8 mouse cellular contexts compared by ENCODE assay signal in the genomic region with DNA sequence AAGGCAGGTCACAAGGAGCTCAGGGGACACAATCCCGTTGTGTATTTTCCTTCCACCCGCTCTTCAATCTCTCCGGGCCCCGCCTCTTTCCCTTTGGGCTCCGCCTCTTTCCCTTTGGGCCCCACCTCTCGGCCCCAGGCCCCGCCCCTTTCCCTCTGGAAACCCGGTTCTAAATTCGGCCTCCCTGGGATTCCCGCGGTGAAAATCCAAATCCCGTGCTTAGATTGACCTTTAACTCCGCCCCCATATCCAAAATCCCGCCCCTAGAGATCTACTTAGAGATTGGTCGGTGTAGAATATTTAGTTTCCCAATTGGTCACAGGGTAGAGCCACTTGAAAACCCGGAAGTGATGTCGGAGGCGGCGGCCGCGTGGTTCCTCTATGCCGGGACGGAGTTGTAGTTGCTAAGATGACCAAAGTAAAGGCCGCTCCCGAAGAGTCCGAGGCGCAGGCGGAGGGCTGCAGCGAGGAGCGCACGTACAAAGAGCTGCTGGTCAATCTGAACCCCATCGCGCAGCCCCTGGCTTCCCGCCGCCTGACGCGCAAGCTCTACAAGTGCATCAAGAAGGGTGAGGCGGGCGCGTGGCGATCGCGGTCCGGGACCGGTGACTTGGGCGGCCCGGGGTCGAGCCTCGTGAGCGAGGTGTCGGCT. TPM values are rescaled to one million over a fixed set of nuclear protein-coding genes. Genes with fewer than 3 reads are reported as not detected.
DNase-seq lines count a peak whose midpoint lies in the region; ATAC-seq and TF ChIP-seq lines count a peak whose summit lies in the region.

A gene (plus strand): TSS at position 327 of the 652 bp plus-strand sequence.

- H3K27me3 ChIP-seq in megakaryocyte, embryonic 14.5 days (replicated peaks): no peaks in the 10 kb centered on the region

- H3K9me3 ChIP-seq in megakaryocyte, embryonic 14.5 days: no peaks in the 10 kb centered on the region

- peak within 1 kb of the TSS; percentile 77 for H3K4me3 ChIP-seq in cortical plate, adult 2 months (ENCODE audit: insufficient read depth, low read length)
- peak within 1 kb of the TSS; percentile 96 for H3K4me3 ChIP-seq in megakaryocyte, embryonic 14.5 days (replicated peaks)

- H3K4me1 ChIP-seq in cortical plate, adult 2 months (ENCODE audit: control insufficient read depth, insufficient read depth, low read length): peaks cover 15% of the 10 kb centered on the region
- H3K4me1 ChIP-seq in megakaryocyte, embryonic 14.5 days: peaks cover 72% of the 10 kb centered on the region

- no peak within 1 kb of the TSS for H3K27ac ChIP-seq in cortical plate, adult 2 months (ENCODE audit: insufficient read depth, low read length)

- no peak for TF ChIP-seq POLR2A in cortical plate, adult 2 months (IDR thresholded peaks at IDR 0.05; ENCODE audit: extremely low read depth, insufficient read depth, low read length)

- peaks cover 35% of the 10 kb centered on the region for H3K36me3 ChIP-seq in megakaryocyte, embryonic 14.5 days (replicated peaks; ENCODE audit: low read length)

- peak; percentile 87 for ATAC-seq in activated CD4-positive, CD25-positive, alpha-beta regulatory T cell, adult 4 months

- TF ChIP-seq CTCF in cortical plate, adult 2 months (IDR thresholded peaks at IDR 0.05; ENCODE audit: extremely low read depth, insufficient read depth, low read length): no peak

- DNase-seq in gastrocnemius, adult 8-10 months (ENCODE audit: low spot score in 2 of 2): peak; percentile 97 to 98
- peak; percentile 93 for DNase-seq in hindlimb bud, embryonic 11.5 days (ENCODE audit: extremely low spot score, low read depth, low spot score)
- DNase-seq in left cerebral cortex, adult 8-10 months (ENCODE audit: low spot score in 2 of 2): peak; percentile 79 to 95
- peak; percentile 94 to 97 for DNase-seq in right cerebral cortex, postnatal 10 days (ENCODE audit: low spot score in 2 of 2)
- peak; percentile 94 for DNase-seq in urinary bladder, postnatal 25 days (ENCODE audit: low spot score)

RNA-seq across cellular contexts. Expression of the gene that starts here (rescaled TPM):
- polyA plus RNA-seq in activated CD4-positive, CD25-positive, alpha-beta regulatory T cell, adult 4 months (2017; shearing (Covaris generic)): 100 to 1,000 TPM; 128 to 145 TPM
- polyA plus RNA-seq in cortical plate, adult 2 months (2012; rRNA removed): 73.0 and 78.5 TPM in 2 replicates
- 10 to 100 TPM; 23.0 to 28.1 (median 25.8) TPM for total RNA-seq in gastrocnemius, adult 8-10 months (2022)
- total RNA-seq in left cerebral cortex, adult 8-10 months (2022): 10 to 100 TPM; 50.4 to 57.4 (median 53.6) TPM
- polyA plus RNA-seq in megakaryocyte, embryonic 14.5 days (2012; ENCODE audit: insufficient read depth, low replicate concordance): 44.8 and 144 TPM in 2 replicates
